Mouse (Mus musculus): Measurements from ENCODE around the gene Cd163.
"Not testable (repeated sequence)": the region's sequence is repeated elsewhere in the genome, so short reads cannot be mapped to it uniquely, and the experiment has no call there.

Cd163 gene

GRCm38 (mm10) chr6:124304356-124304755, at the start of gene Cd163:
Gene Cd163 (plus strand): TSS chr6:124304656.
- no peak for DNase-seq (ENCODE audit: extremely low read depth, low read depth)

GRCm38 (mm10) chr6:124255721-124256470, 48.6 kb upstream of the Cd163 start:
- DNase-seq (ENCODE audit: extremely low read depth, low read depth) = no peak

- peak; percentile 38 for DNase-seq (ENCODE audit: extremely low read depth, low read depth)
Measured at GRCm38 (mm10) chr6:124260198-124260931, 44.1 kb upstream of the Cd163 start.

- peak; percentile 44 for DNase-seq (ENCODE audit: extremely low read depth, low read depth)
Measured at GRCm38 (mm10) chr6:124262696-124263095, 41.8 kb upstream of the Cd163 start.

GRCm38 (mm10) chr6:124273231-124273880, 31.1 kb upstream of the Cd163 start:
- no peak for DNase-seq (ENCODE audit: extremely low read depth, low read depth)

- DNase-seq (ENCODE audit: extremely low read depth, low read depth) = no peak
Measured at GRCm38 (mm10) chr6:124277641-124278040, 26.8 kb upstream of the Cd163 start.

GRCm38 (mm10) chr6:124278291-124278690, 26.2 kb upstream of the Cd163 start:
- DNase-seq (ENCODE audit: extremely low read depth, low read depth) = no peak

- no peak for DNase-seq (ENCODE audit: extremely low read depth, low read depth)
Measured at GRCm38 (mm10) chr6:124282731-124283130, 21.7 kb upstream of the Cd163 start.

GRCm38 (mm10) chr6:124297378-124297777, 7.1 kb upstream of the Cd163 start:
- DNase-seq (ENCODE audit: extremely low read depth, low read depth) = not testable (repeated sequence)

- no peak for DNase-seq (ENCODE audit: extremely low read depth, low read depth)
Measured at GRCm38 (mm10) chr6:124301447-124302192, 2.8 kb upstream of the Cd163 start.

- DNase-seq (ENCODE audit: extremely low read depth, low read depth) = no peak
Measured at GRCm38 (mm10) chr6:124308935-124309334, 4.5 kb downstream of the Cd163 start.

- DNase-seq (ENCODE audit: extremely low read depth, low read depth) = no peak
Measured at GRCm38 (mm10) chr6:124312292-124312691, 7.8 kb downstream of the Cd163 start.

- no peak for DNase-seq (ENCODE audit: extremely low read depth, low read depth)
Measured at GRCm38 (mm10) chr6:124320371-124320770, 15.9 kb downstream of the Cd163 start.

GRCm38 (mm10) chr6:124321481-124322475, 17.3 kb downstream of the Cd163 start:
- DNase-seq (ENCODE audit: extremely low read depth, low read depth) = no peak

- no peak for DNase-seq (ENCODE audit: extremely low read depth, low read depth)
Measured at GRCm38 (mm10) chr6:124328394-124328991, 24.0 kb downstream of the Cd163 start.

GRCm38 (mm10) chr6:124329622-124330021, 25.2 kb downstream of the Cd163 start:
- DNase-seq (ENCODE audit: extremely low read depth, low read depth) = no peak

- DNase-seq (ENCODE audit: extremely low read depth, low read depth) = no peak
Measured at GRCm38 (mm10) chr6:124345096-124345495, 40.6 kb downstream of the Cd163 start.

- DNase-seq (ENCODE audit: extremely low read depth, low read depth) = peak; percentile 8
Measured at GRCm38 (mm10) chr6:124346613-124347012, 42.2 kb downstream of the Cd163 start.

GRCm38 (mm10) chr6:124353246-124353645, 48.8 kb downstream of the Cd163 start:
- DNase-seq (ENCODE audit: extremely low read depth, low read depth) = no peak

GRCm38 (mm10) chr6:124358953-124359352, 54.5 kb downstream of the Cd163 start:
- no peak for DNase-seq (ENCODE audit: extremely low read depth, low read depth)
